Mouse (Mus musculus) inflammation-experienced regulatory T-cells (primary cell): ENCODE measurements around the gene Ccdc18. TPM values are rescaled to one million over a fixed set of nuclear protein-coding genes. Genes with fewer than 3 reads are reported as not detected.

Experiments used
- polyA plus RNA-seq, 2 experiments: library from polyadenylated mRNA; unstranded; fragments of 100-300 nt; shearing (Covaris generic); gene quantifications; one replicate each; pipeline ENCODE4 v1.2.1; 2017

The Ccdc18 gene
- 1 to 10 TPM; 1.3 to 1.5 TPM for polyA plus RNA-seq

GRCm38 (mm10) chr5:108132441-108133243, at the start of gene Ccdc18, which contains the start of gene Tmed5:
Gene Ccdc18, plus strand, starts transcription at chr5:108132875.
Gene Tmed5, minus strand, starts transcription at chr5:108132620.

DNA sequence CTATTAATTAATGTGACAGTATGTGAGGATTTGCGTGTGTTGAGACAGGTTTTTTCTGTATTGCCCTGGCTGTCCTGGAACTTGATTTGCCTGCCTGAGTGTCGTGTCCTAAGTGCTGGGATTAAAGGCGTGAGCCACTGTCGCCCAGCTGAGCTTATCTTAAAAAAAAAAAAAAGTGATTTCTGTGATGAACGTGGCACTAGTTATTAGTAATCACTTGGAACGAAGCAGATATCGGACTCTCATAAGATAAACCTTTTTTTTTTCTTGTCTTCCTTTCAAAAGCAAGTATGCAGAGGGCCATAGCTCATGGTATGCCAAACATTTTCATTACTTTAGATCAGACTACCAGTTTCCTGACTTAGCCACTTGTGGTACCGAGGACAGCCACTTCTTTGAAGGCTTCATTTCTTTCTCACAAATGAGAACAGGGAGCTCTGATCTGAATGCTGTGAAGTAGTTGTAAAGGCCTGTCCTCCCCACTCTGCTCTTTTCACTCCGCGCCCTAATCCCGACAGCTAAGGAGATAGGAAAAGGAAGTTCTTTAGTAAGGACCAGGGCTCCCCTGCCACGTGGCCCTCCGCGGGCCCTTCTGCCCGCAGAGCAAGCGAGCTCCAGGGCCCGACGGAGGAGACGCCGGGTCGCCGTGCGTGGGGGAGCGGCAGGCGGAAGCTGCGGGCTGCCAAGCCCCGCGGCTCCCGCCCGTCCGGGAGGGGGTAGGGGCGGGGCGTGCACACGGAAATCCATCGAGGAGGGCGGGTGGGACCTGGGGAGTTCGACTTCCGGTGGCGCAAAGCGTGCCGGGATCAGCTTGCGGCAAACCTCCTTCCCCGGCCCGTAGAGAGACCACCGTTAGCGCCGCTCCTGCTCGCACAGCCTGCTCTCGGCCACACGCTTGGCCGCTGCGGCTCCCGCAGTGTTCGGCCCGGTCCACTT, 135.7 kb downstream of the Ccdc18 start, which contains the start of gene Dr1:
Gene Dr1, plus strand, starts transcription at position 771 of the 936 bp plus-strand sequence.

Other genes starting within 250 kb of the Ccdc18 start
- gene Rpl5, start 232.4 kb upstream of the Ccdc18 start, polyA plus RNA-seq = 10 to 100 TPM; 15.6 to 16.4 TPM
- gene Fam69a, start 145.8 kb upstream of the Ccdc18 start, polyA plus RNA-seq = 10 to 100 TPM; 58.3 to 85.5 TPM
- gene Mtf2, start 67.2 kb upstream of the Ccdc18 start, polyA plus RNA-seq = 10 to 100 TPM; 83.2 to 93.8 TPM
- 10 to 100 TPM; 67.8 to 91.2 TPM for gene Tmed5, start 255 bp upstream of the Ccdc18 start, polyA plus RNA-seq
- 10 to 100 TPM; 55.2 to 60.3 TPM for gene Dr1, start 136.0 kb downstream of the Ccdc18 start, polyA plus RNA-seq
- gene Pigg, start 179.7 kb downstream of the Ccdc18 start, polyA plus RNA-seq = 1 to 10 TPM; 3.5 to 5.8 TPM
- not detected for gene Gm42517, start 235.0 kb downstream of the Ccdc18 start, polyA plus RNA-seq